Mouse (Mus musculus): Measurements from ENCODE around the gene Abo. TPM values are rescaled to one million over a fixed set of nuclear protein-coding genes. Genes with fewer than 3 reads are reported as not detected.

Abo gene
- polyA plus RNA-seq (2015; fragmentation: Nextera tagmentation; extraction: Ambion mirVana), result not detected in 2 replicates

DNA sequence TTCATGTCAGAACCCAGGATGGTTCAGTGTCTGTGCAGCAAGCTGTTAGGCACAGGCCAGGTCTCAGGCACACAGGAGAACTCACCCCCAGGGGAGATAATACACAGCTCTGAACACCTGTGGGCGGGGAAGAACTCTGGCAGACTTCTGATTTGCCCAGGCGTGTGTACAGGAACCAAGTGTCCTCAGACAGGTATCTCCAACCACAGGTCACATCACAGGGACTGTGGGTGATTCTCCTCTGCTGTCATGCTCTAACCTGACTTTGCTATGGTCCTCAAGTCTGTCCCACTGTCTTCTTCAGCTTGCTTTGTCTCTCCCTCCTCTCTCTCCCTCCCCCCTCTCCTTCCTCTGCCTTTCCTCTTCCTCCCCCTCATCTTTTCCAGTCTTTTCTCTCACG is at the start of gene Abo:
Abo (minus strand) TSS at position 101 of the 400 bp plus-strand sequence.
- Histone ChIP-seq H3K4me1 (no peaks in the 10 kb centered on the region), H3K9ac (no peak within 1 kb of the TSS), H3K4me2 (no peak within 1 kb of the TSS), H3K36me3 (no peaks in the 10 kb centered on the region), H3K27ac (no peak within 1 kb of the TSS), H3K9me3 (replicated peaks) (no peaks in the 10 kb centered on the region), H3K27me3 (no peaks in the 10 kb centered on the region), H3K4me3 (replicated peaks) (no peak within 1 kb of the TSS)
- no peak for ATAC-seq (replicated peaks; ENCODE audit: low FRiP score)
- WGBS, result 73% methylated on average over 3 of the region's 3 CpGs

DNA sequence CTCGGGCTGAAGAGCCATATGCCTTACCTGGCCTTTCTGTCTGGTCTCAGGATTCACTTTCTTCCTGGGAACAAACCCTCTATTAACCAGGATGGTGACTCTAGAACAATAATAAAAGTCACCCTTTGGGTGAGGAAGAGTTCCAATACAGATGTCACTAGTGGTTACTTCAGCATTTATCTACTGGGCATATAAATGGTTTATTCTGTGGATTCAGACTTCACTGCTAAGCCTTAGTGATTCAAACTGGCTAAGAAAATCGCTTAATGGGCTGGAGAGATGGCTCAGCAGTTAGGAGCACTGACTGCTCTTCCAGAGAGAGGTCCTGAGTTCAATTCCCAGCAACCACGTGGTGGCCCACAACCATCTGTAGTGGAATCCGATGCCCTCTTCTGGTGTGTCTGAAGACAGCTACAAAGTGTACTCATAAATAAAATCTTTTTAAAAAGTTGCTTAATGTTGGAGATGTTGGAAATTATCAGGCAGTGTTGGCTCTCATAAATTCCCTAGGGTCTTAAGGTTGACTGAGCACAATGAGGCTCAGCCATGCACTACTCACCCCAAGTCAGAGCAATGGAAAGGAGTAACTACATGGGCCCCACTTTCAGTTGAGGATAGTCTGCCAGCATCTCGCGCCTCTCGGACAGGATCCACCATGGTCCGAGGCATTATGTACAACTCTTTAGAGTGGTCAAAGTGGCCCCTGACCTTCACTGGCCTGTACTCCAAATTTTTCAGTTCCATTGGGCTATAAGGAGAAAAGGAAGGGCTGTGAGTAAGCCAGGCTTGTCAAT is 49.6 kb upstream of the Abo start:
- H3K4me2 ChIP-seq, result peak overlapping the region; percentile 87
- H3K36me3 ChIP-seq, result peaks cover 51% of the 10 kb centered on the region
- H3K27ac ChIP-seq, result peak overlapping the region; percentile 29; the same call in 1 of the 2 replicates
- no peaks in the 10 kb centered on the region for H3K9me3 ChIP-seq (replicated peaks)
- H3K27me3 ChIP-seq, result no peaks in the 10 kb centered on the region
- H3K4me3 ChIP-seq (replicated peaks), result peak overlapping the region; percentile 83
- H3K9ac ChIP-seq, result no peak overlapping the region
- WGBS, result 53% methylated on average over 8 of the region's 8 CpGs
- no peak for ATAC-seq (replicated peaks; ENCODE audit: low FRiP score)
- H3K4me1 ChIP-seq, result peaks cover 63% of the 10 kb centered on the region

DNA sequence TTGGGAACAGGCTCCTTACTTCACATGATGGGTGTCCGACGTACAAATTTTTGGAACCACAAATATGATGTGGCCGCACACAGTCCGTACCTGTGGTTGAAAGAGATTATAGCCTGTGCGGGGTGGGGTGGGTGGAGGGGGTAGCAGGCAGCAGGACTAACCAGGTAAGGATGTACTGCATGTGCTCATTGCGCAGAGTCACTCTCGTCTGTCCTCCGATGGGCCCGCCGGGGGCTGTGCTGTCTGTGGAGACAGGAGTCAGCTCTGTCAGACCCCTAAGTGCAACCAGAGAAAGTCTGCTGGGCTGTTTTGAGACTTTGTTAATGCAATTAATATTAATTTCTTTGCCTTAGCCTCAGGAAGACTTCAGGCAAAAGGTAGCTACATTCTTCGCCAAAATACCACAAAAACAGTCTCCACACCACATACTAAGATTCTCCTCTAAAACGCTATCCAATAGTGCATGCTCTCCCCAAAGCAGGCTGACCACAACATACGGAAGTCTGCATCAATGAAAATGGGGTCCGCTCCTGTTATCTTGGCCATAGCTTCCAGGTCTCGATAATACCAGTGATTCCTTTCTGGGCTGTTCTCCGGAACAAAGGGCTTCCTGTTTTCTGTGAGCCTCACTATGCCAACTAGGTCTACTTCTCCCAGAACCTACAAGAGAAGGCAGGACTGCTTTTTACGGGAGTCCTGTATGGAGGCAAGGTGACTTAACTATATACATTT is 48.8 kb upstream of the Abo start:
- no peaks in the 10 kb centered on the region for H3K9me3 ChIP-seq (replicated peaks)
- no peaks in the 10 kb centered on the region for H3K27me3 ChIP-seq
- H3K27ac ChIP-seq, result no peak overlapping the region
- WGBS, result 85% methylated on average over 17 of the region's 17 CpGs
- no peak overlapping the region for H3K4me3 ChIP-seq (replicated peaks)
- no peak overlapping the region for H3K4me2 ChIP-seq
- H3K36me3 ChIP-seq, result peaks cover 43% of the 10 kb centered on the region
- ATAC-seq (replicated peaks; ENCODE audit: low FRiP score), result no peak
- H3K9ac ChIP-seq, result no peak overlapping the region
- H3K4me1 ChIP-seq, result peaks cover 70% of the 10 kb centered on the region

DNA sequence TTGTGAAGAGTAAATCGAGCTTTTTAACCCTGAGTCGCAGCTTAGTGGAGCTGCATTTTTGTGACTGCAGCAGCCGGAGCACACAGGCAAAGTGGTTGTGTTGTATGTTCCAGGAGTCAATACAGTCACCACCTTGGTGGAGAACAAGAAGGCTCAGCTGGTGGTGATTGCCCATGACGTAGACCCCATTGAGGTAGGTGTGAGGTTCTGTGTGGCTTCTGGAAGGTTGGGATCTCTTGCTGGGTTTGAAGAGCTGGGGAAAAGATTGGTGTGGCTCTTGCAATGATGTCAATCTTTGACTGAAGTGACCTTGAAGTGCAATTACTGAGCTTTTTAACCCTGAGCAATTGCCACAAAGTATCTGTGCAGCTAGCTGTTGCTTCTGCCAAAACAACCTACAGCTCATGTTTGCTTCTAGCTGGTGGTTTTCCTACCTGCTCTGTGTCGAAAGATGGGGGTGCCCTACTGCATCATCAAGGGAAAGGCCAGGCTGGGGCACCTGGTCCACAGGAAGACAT is 47.5 kb upstream of the Abo start:
- Histone ChIP-seq H3K36me3 (peaks cover 44% of the 10 kb centered on the region), H3K4me2 (peak overlapping the region; percentile 93), H3K27ac (peak overlapping the region; percentile 95; the same call in 1 of the 2 replicates), H3K4me1 (peaks cover 64% of the 10 kb centered on the region), H3K9me3 (replicated peaks) (no peaks in the 10 kb centered on the region), H3K9ac (peak overlapping the region; percentile 92), H3K4me3 (replicated peaks) (peak overlapping the region; percentile 74), H3K27me3 (no peaks in the 10 kb centered on the region)
- ATAC-seq (replicated peaks; ENCODE audit: low FRiP score), result no peak
- 61% methylated on average over 5 of the region's 5 CpGs for WGBS

DNA sequence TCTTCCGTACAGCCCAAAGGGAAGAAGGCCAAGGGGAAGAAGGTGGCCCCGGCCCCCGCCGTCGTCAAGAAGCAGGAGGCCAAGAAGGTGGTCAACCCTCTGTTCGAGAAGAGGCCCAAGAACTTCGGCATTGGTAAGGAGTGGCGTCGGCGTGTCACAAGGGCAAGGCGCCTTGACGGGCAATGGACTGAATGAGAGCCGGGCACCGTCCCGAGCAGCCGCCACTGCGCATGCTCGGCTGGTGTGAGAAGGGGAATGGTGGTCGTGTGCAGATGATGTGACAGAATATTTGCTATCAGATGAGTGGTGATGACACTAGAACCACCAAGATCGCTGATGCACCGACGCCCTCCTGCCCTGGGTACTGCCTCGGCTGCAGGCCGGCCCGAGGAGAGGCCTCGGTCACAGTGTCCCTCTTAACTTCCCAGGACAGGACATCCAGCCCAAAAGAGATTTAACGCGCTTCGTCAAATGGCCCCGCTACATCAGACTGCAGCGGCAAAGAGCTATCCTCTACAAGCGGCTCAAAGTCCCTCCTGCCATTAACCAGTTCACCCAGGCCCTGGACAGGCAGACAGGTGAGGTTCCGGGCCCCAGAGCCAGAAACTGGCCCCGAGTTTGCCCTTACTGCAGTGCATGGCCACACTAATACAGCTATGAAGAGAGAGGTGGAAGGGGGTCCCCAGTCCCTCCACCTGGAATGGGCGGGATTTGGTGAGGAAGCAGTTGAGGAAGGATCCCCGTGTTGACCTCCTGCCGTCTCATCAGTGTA is 46.4 kb upstream of the Abo start:
- WGBS, result under 1% methylated on average over 37 of the region's 37 CpGs
- Histone ChIP-seq H3K9ac (peak overlapping the region; percentile 92), H3K4me3 (replicated peaks) (peak overlapping the region; percentile 74), H3K4me2 (peak overlapping the region; percentile 93), H3K4me1 (peaks cover 60% of the 10 kb centered on the region), H3K9me3 (replicated peaks) (no peaks in the 10 kb centered on the region), H3K36me3 (peaks cover 55% of the 10 kb centered on the region), H3K27ac (peak overlapping the region; percentile 95), H3K27me3 (no peaks in the 10 kb centered on the region)
- ATAC-seq (replicated peaks; ENCODE audit: low FRiP score), result peak; percentile 38

DNA sequence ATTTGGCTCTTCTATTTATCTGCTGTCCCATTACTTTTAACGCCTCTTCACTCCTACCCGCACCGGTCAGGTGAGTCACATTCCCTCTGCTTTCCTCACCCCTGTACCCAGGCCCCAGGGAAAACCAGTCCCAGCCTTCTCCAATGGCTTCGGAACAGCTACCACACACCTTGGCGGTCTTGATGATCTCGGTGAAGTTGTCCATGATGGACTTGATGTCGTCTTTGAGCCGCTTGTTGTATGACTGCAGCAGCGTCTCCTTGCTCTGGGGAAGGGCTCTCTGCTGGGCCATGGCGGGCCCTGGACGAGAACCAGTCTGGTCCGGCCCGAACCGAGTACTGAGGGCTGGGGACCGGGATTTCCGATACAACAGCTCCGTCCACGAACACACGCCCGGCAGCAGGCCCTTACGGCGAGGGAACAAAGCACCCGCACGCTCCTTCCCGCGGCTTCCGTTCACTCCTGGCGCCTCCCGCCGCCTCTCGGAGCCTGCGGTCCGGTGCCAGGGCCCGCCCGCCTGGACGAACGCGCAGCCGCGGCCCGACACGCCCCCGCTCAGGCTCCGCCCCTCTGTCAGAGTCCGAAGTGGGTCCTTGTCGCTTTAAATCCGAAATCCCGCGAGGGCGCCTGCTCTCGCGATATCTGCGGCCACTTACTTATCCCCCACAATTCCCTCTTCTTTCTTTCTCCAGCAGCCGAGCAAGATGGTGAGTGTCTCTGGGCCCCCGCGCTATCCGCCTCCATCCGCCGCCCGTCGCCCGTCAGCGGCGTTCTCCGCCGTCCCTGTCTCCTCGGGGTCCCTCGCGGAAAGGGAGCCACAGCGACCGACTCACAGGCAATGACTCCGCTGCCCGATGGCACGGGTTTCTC is 45.6 kb upstream of the Abo start, which contains the start of the genes Med22 and Rpl7a:
Med22 (minus strand) TSS at position 554 of the 870 bp plus-strand sequence.
Rpl7a (plus strand) TSS at position 641 of the 870 bp plus-strand sequence.
- Histone ChIP-seq H3K36me3 (peaks cover 63% of the 10 kb centered on the region), H3K27me3 (no peaks in the 10 kb centered on the region), H3K9ac (peak within 1 kb of the TSS; percentile 92), H3K9me3 (replicated peaks) (no peaks in the 10 kb centered on the region), H3K4me1 (peaks cover 54% of the 10 kb centered on the region), H3K27ac (peak within 1 kb of the TSS; percentile 95), H3K4me2 (peak within 1 kb of the TSS; percentile 93), H3K4me3 (replicated peaks) (peak within 1 kb of the TSS; percentile 74)
- WGBS, result under 1% methylated on average over 74 of the region's 74 CpGs
- peak; percentile 94 for ATAC-seq (replicated peaks; ENCODE audit: low FRiP score)

DNA sequence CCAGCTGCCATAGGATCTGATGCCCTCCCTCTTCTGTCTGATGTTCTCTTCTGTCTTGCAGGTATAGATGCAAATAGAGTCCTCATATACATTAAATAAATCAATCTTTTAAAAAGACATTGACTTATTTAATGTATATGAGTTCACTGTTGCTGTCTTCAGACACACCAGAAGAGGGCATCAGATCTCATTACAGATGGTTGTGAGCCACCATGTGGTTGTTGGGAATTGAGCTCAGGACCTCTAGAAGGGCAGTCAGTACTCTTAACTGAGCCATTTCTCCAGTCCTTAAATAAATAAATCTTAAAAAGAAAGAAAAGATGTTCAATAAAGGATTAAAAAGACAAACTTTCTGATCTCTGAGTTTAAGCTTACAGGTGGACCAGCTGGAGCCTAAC is 44.6 kb upstream of the Abo start:
- Histone ChIP-seq H3K4me2 (peak overlapping the region; percentile 59), H3K9me3 (replicated peaks) (no peaks in the 10 kb centered on the region), H3K36me3 (peaks cover 69% of the 10 kb centered on the region), H3K27ac (peak overlapping the region; percentile 90), H3K4me3 (replicated peaks) (peak overlapping the region; percentile 74), H3K4me1 (peaks cover 44% of the 10 kb centered on the region), H3K9ac (peak overlapping the region; percentile 88), H3K27me3 (no peaks in the 10 kb centered on the region)
- ATAC-seq (replicated peaks; ENCODE audit: low FRiP score), result no peak

DNA sequence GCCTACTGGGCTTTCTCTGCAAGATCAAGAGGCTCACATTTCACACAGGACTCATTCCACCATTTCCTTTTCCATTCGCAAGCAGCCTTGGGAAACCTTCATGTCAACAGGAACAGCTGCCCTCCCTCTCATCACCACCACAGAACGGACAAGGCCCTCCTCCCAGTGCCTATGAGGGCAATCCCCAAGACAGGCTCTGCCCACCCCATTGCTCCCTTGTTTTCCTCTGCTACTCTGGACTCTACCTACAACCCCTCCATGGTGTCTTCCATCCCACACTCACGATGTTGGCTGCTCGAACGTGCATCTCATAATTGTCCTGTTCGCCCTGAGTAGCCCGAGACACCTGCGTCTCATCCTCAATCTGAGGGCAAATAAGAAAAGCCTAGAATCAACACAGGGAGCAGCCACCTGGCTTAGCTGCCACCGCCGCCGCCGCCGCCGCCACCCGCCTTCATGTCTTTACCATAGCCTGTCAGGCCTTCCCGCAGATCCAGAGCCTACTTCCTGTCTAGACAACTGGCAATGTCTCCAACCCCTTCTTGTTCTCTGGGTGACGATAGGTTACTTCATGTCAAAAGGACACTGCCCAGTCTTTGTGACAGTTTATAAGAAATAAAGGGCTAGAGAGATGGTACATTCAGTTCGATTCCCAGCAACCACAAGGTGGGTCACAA is 44.1 kb upstream of the Abo start:
- peaks cover 45% of the 10 kb centered on the region for H3K4me1 ChIP-seq
- H3K4me2 ChIP-seq, result peak overlapping the region; percentile 59
- no peak for ATAC-seq (replicated peaks; ENCODE audit: low FRiP score)
- H3K27me3 ChIP-seq, result no peaks in the 10 kb centered on the region
- WGBS, result 82% methylated on average over 18 of the region's 18 CpGs
- peaks cover 68% of the 10 kb centered on the region for H3K36me3 ChIP-seq
- H3K4me3 ChIP-seq (replicated peaks), result peak overlapping the region; percentile 74
- H3K27ac ChIP-seq, result no peak overlapping the region
- H3K9ac ChIP-seq, result peak overlapping the region; percentile 88
- H3K9me3 ChIP-seq (replicated peaks), result no peaks in the 10 kb centered on the region

DNA sequence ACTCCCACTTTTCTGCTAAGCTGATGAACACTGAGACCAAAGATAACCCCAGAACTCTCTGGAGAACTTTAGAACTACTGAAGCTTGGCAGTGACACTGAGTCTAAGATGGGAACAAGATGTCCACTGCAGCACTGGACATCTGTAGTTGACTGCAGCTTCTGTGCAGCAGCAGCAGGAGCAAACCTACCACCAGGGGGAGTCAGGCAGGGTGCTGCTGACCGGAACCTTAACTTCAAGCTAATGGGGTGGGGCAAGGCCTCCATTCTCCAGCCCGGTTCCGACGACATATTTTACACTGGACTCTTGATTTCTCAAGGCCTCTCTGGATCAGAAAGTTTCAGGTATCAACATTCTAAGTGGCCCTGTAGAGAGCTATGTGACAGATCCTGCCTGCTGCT is 42.3 kb upstream of the Abo start:
- no peak overlapping the region for H3K4me3 ChIP-seq (replicated peaks)
- no peak overlapping the region for H3K27ac ChIP-seq
- peaks cover 50% of the 10 kb centered on the region for H3K36me3 ChIP-seq
- no peaks in the 10 kb centered on the region for H3K9me3 ChIP-seq (replicated peaks)
- no peaks in the 10 kb centered on the region for H3K27me3 ChIP-seq
- no peak overlapping the region for H3K4me2 ChIP-seq
- no peak for ATAC-seq (replicated peaks; ENCODE audit: low FRiP score)
- peaks cover 41% of the 10 kb centered on the region for H3K4me1 ChIP-seq
- WGBS, result 65% methylated on average over 4 of the region's 4 CpGs
- no peak overlapping the region for H3K9ac ChIP-seq

DNA sequence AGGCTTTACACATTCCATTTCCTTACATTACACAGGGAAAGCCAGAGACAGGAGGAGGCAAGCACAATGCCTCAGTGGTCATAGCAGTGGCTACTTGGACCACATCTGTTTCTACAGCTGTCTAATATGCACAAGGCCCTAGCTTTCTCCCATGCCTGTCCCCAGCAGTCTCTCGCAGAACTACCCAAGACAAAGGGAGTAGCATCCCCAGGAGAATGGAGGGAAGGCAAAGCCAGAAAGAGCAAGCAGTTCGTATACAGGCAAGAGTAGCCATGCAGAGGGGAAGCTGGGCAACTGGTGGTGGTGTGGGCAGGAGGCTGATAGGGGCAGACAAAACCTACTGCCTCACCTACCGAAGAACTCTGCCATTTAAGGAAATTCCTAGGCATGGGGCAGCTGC is 41.7 kb upstream of the Abo start:
- no peak overlapping the region for H3K4me3 ChIP-seq (replicated peaks)
- no peak overlapping the region for H3K27ac ChIP-seq
- no peaks in the 10 kb centered on the region for H3K27me3 ChIP-seq
- H3K4me1 ChIP-seq, result peaks cover 41% of the 10 kb centered on the region
- WGBS, result 94% methylated on average over 3 of the region's 3 CpGs
- peaks cover 43% of the 10 kb centered on the region for H3K36me3 ChIP-seq
- H3K4me2 ChIP-seq, result no peak overlapping the region
- H3K9me3 ChIP-seq (replicated peaks), result no peaks in the 10 kb centered on the region
- ATAC-seq (replicated peaks; ENCODE audit: low FRiP score), result no peak
- H3K9ac ChIP-seq, result no peak overlapping the region
